Mouse (Mus musculus): ENCODE results near the gene Tmem39a. TPM values are rescaled to one million over a fixed set of nuclear protein-coding genes. Genes with fewer than 3 reads are reported as not detected.

Tmem39a gene
- 80.8 and 91.6 TPM in 2 replicates for polyA plus RNA-seq (2016; fragmentation: Nextera tagmentation; extraction: Ambion mirVana)

- DNase-seq (ENCODE audit: low spot score) = no peak
- Histone ChIP-seq H3K27ac (replicated peaks) (no peak within 1 kb of the TSS), H3K27me3 (ENCODE audit: low read depth, poor library complexity, severe bottlenecking) (peaks cover 24% of the 10 kb centered on the region), H3K4me3 (no peak within 1 kb of the TSS), H3K36me3 (no peaks in the 10 kb centered on the region), H3K4me1 (peaks cover 2% of the 10 kb centered on the region), H3K9me3 (replicated peaks) (no peaks in the 10 kb centered on the region)
- WGBS = 87% methylated on average over 3 of the region's 3 CpGs
Observed at GRCm38 (mm10) chr16:38558221-38558748, at the start of gene Tmem39a. Tmem39a (plus strand) TSS chr16:38558698.

- Histone ChIP-seq H3K4me1 (no peaks in the 10 kb centered on the region), H3K27me3 (ENCODE audit: low read depth, poor library complexity, severe bottlenecking) (no peaks in the 10 kb centered on the region), H3K36me3 (peaks cover 89% of the 10 kb centered on the region), H3K9me3 (replicated peaks) (no peaks in the 10 kb centered on the region), H3K27ac (replicated peaks) (no peak overlapping the region), H3K4me3 (no peak overlapping the region)
- no peak for DNase-seq (ENCODE audit: low spot score)
- 95% methylated on average over 2 of the region's 2 CpGs for WGBS
Observed at GRCm38 (mm10) chr16:38510846-38511245, 47.7 kb upstream of the Tmem39a start.

GRCm38 (mm10) chr16:38519140-38519539 is 39.4 kb upstream of the Tmem39a start:
- H3K4me1 ChIP-seq = peaks cover 19% of the 10 kb centered on the region
- no peaks in the 10 kb centered on the region for H3K9me3 ChIP-seq (replicated peaks)
- no peak overlapping the region for H3K27ac ChIP-seq (replicated peaks)
- 99% methylated on average over 2 of the region's 2 CpGs for WGBS
- H3K36me3 ChIP-seq = peaks cover 49% of the 10 kb centered on the region
- DNase-seq (ENCODE audit: low spot score) = no peak
- H3K4me3 ChIP-seq = no peak overlapping the region
- H3K27me3 ChIP-seq (ENCODE audit: low read depth, poor library complexity, severe bottlenecking) = no peaks in the 10 kb centered on the region

- Histone ChIP-seq H3K27me3 (ENCODE audit: low read depth, poor library complexity, severe bottlenecking) (no peaks in the 10 kb centered on the region), H3K27ac (replicated peaks) (peak overlapping the region; percentile 91; the same call in 1 of the 2 replicates), H3K36me3 (peaks cover 51% of the 10 kb centered on the region), H3K4me3 (peak overlapping the region; percentile 74), H3K9me3 (replicated peaks) (no peaks in the 10 kb centered on the region), H3K4me1 (peaks cover 19% of the 10 kb centered on the region)
- no peak for DNase-seq (ENCODE audit: low spot score)
- WGBS = 41% methylated on average over 8 of the region's 8 CpGs
Observed at GRCm38 (mm10) chr16:38521211-38521987, 37.1 kb upstream of the Tmem39a start.

GRCm38 (mm10) chr16:38522129-38523084 is 36.1 kb upstream of the Tmem39a start, which contains the start of gene Timmdc1:
Timmdc1 (minus strand) TSS chr16:38522663.
- H3K27me3 ChIP-seq (ENCODE audit: low read depth, poor library complexity, severe bottlenecking) = no peaks in the 10 kb centered on the region
- peak within 1 kb of the TSS; percentile 74 for H3K4me3 ChIP-seq
- peaks cover 19% of the 10 kb centered on the region for H3K4me1 ChIP-seq
- H3K36me3 ChIP-seq = peaks cover 51% of the 10 kb centered on the region
- WGBS = under 1% methylated on average over 73 of the region's 73 CpGs
- peak within 1 kb of the TSS; percentile 91 for H3K27ac ChIP-seq (replicated peaks)
- H3K9me3 ChIP-seq (replicated peaks) = no peaks in the 10 kb centered on the region
- peak; percentile 96 for DNase-seq (ENCODE audit: low spot score)

GRCm38 (mm10) chr16:38526264-38526663 is 32.2 kb upstream of the Tmem39a start:
- H3K27ac ChIP-seq (replicated peaks) = no peak overlapping the region
- H3K4me3 ChIP-seq = no peak overlapping the region
- peaks cover 71% of the 10 kb centered on the region for H3K36me3 ChIP-seq
- DNase-seq (ENCODE audit: low spot score) = no peak
- no peaks in the 10 kb centered on the region for H3K9me3 ChIP-seq (replicated peaks)
- peaks cover 13% of the 10 kb centered on the region for H3K4me1 ChIP-seq
- WGBS = 92% methylated on average over 6 of the region's 6 CpGs
- H3K27me3 ChIP-seq (ENCODE audit: low read depth, poor library complexity, severe bottlenecking) = no peaks in the 10 kb centered on the region

- no peak overlapping the region for H3K4me3 ChIP-seq
- H3K9me3 ChIP-seq (replicated peaks) = no peaks in the 10 kb centered on the region
- DNase-seq (ENCODE audit: low spot score) = peak; percentile 55
- no peaks in the 10 kb centered on the region for H3K27me3 ChIP-seq (ENCODE audit: low read depth, poor library complexity, severe bottlenecking)
- peaks cover 99% of the 10 kb centered on the region for H3K36me3 ChIP-seq
- 58% methylated on average over 8 of the region's 8 CpGs for WGBS
- H3K4me1 ChIP-seq = no peaks in the 10 kb centered on the region
- H3K27ac ChIP-seq (replicated peaks) = no peak overlapping the region
Observed at GRCm38 (mm10) chr16:38536544-38537146, 21.9 kb upstream of the Tmem39a start.

GRCm38 (mm10) chr16:38538716-38539380 is 19.6 kb upstream of the Tmem39a start:
- H3K4me1 ChIP-seq = no peaks in the 10 kb centered on the region
- peaks cover 99% of the 10 kb centered on the region for H3K36me3 ChIP-seq
- no peaks in the 10 kb centered on the region for H3K9me3 ChIP-seq (replicated peaks)
- no peak for DNase-seq (ENCODE audit: low spot score)
- H3K27ac ChIP-seq (replicated peaks) = no peak overlapping the region
- no peaks in the 10 kb centered on the region for H3K27me3 ChIP-seq (ENCODE audit: low read depth, poor library complexity, severe bottlenecking)
- 95% methylated on average over 13 of the region's 13 CpGs for WGBS
- H3K4me3 ChIP-seq = no peak overlapping the region

GRCm38 (mm10) chr16:38548000-38548399 is 10.5 kb upstream of the Tmem39a start:
- Histone ChIP-seq H3K4me3 (peak overlapping the region; percentile 93; the same call in 1 of the 2 replicates), H3K4me1 (peaks cover 23% of the 10 kb centered on the region), H3K27ac (replicated peaks) (no peak overlapping the region), H3K9me3 (replicated peaks) (no peaks in the 10 kb centered on the region), H3K27me3 (ENCODE audit: low read depth, poor library complexity, severe bottlenecking) (peaks cover 19% of the 10 kb centered on the region), H3K36me3 (peaks cover 55% of the 10 kb centered on the region)
- DNase-seq (ENCODE audit: low spot score) = no peak
- WGBS = 88% methylated on average over 1 of the region's 1 CpGs

GRCm38 (mm10) chr16:38549479-38550396 is 8.8 kb upstream of the Tmem39a start, which contains the start of gene Poglut1:
Poglut1 (minus strand) TSS chr16:38550258.
- peaks cover 23% of the 10 kb centered on the region for H3K4me1 ChIP-seq
- peak within 1 kb of the TSS; percentile 95 for H3K27ac ChIP-seq (replicated peaks)
- H3K36me3 ChIP-seq = peaks cover 38% of the 10 kb centered on the region
- WGBS = 3% methylated on average over 54 of the region's 54 CpGs
- peak within 1 kb of the TSS; percentile 93 for H3K4me3 ChIP-seq
- no peaks in the 10 kb centered on the region for H3K9me3 ChIP-seq (replicated peaks)
- peaks cover 29% of the 10 kb centered on the region for H3K27me3 ChIP-seq (ENCODE audit: low read depth, poor library complexity, severe bottlenecking)
- peak; percentile 83 for DNase-seq (ENCODE audit: low spot score)

GRCm38 (mm10) chr16:38555988-38556387 is 2.5 kb upstream of the Tmem39a start:
- no peak overlapping the region for H3K27ac ChIP-seq (replicated peaks)
- H3K4me1 ChIP-seq = no peaks in the 10 kb centered on the region
- peaks cover 46% of the 10 kb centered on the region for H3K27me3 ChIP-seq (ENCODE audit: low read depth, poor library complexity, severe bottlenecking)
- WGBS = 80% methylated on average over 3 of the region's 3 CpGs
- H3K4me3 ChIP-seq = no peak overlapping the region
- H3K36me3 ChIP-seq = no peaks in the 10 kb centered on the region
- DNase-seq (ENCODE audit: low spot score) = no peak
- no peaks in the 10 kb centered on the region for H3K9me3 ChIP-seq (replicated peaks)
